In the genomic region with DNA sequence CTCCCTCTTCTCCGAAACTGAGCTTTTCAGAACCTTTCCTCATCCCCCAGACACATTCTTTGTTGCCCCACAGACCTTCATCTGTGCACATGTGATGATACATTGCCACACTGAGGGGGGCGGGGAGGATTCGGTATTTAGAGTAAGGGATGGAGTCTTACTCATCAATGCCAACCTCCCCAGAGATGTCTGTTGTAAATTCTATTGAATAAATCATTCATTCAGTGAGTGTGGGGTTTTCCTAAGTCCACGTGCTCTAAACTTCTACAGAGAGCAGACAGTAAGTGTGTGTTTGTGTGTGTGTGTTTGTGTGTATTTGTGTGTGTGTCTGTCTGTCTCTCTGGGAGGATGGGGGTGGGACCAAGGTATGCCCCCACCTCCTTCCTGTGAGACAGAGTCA, we compare ENCODE assay signal across 17 mouse cellular contexts. TPM values are rescaled to one million over a fixed set of nuclear protein-coding genes. Genes with fewer than 3 reads are reported as not detected.
"Had no signal": no experiment of that assay in that cellular context is flagged by ENCODE, and none has a peak within 500 bp of the region (broad histone marks: within the 10 kb centered on the region; RNA-seq: fewer than 3 reads in every experiment).

No protein-coding gene starts in this region.

- H3K9ac ChIP-seq: liver, embryonic 15.5 days; liver, postnatal 0 days; lung, embryonic 14.5 days; midbrain, embryonic 13.5 days; midbrain, embryonic 15.5 days; neural tube, embryonic 12.5 days; stomach, embryonic 15.5 days had no signal

- H3K36me3 ChIP-seq: liver, embryonic 15.5 days; midbrain, embryonic 13.5 days; midbrain, embryonic 15.5 days; neural tube, embryonic 12.5 days; stomach, embryonic 15.5 days had no signal

- H3K9me3 ChIP-seq: liver, embryonic 15.5 days; midbrain, embryonic 13.5 days; midbrain, embryonic 15.5 days; neural tube, embryonic 12.5 days; stomach, embryonic 15.5 days had no signal

- H3K4me2 ChIP-seq: liver, embryonic 15.5 days; lung, embryonic 14.5 days; midbrain, embryonic 11.5 days; midbrain, embryonic 13.5 days; midbrain, embryonic 15.5 days; neural tube, embryonic 12.5 days; stomach, embryonic 15.5 days had no signal

- H3K27ac ChIP-seq: liver, embryonic 15.5 days; midbrain, embryonic 13.5 days; midbrain, embryonic 15.5 days; neural tube, embryonic 12.5 days; stomach, embryonic 15.5 days; stomach, postnatal 0 days had no signal

- H3K4me3 ChIP-seq: liver, embryonic 15.5 days; midbrain, embryonic 13.5 days; midbrain, embryonic 15.5 days; neural tube, embryonic 12.5 days; stomach, embryonic 15.5 days had no signal

- ATAC-seq: liver, postnatal 0 days; midbrain, embryonic 13.5 days; midbrain, embryonic 15.5 days had no signal

- H3K4me1 ChIP-seq: liver, embryonic 15.5 days had no signal

- DNase-seq: liver, postnatal 0 days; lung, embryonic 14.5 days; lung, postnatal 10 days; lung, postnatal 4 days; retina, postnatal 1 day; right cerebral cortex, postnatal 14 days; thymus, adult 2 months; thymus, postnatal 25 days; thymus, postnatal 4 days had no signal

- H3K27me3 ChIP-seq: liver, embryonic 15.5 days; midbrain, embryonic 13.5 days; midbrain, embryonic 15.5 days; neural tube, embryonic 12.5 days; stomach, embryonic 15.5 days had no signal

RNA-seq across cellular contexts. Expression of a gene that starts 22.1 kb away (rescaled TPM):
- polyA plus RNA-seq: neural tube, embryonic 14.5 days had no signal
